Mouse (Mus musculus) bone marrow macrophage, adult 2 months (primary cell): ENCODE results near the gene Papln.

Experiments used
- CTCF ChIP-seq: IDR thresholded peaks from 2 replicates; pipeline ENCODE4 v1.5.1; 2012; ENCODE audit warnings: low read depth, mild to moderate bottlenecking, low read length, moderate library complexity
- POLR2A ChIP-seq: IDR thresholded peaks from 2 replicates; pipeline ENCODE4 v1.6.1; 2012; ENCODE audit warnings: mild to moderate bottlenecking, low read depth, low read length, borderline replicate concordance

DNA sequence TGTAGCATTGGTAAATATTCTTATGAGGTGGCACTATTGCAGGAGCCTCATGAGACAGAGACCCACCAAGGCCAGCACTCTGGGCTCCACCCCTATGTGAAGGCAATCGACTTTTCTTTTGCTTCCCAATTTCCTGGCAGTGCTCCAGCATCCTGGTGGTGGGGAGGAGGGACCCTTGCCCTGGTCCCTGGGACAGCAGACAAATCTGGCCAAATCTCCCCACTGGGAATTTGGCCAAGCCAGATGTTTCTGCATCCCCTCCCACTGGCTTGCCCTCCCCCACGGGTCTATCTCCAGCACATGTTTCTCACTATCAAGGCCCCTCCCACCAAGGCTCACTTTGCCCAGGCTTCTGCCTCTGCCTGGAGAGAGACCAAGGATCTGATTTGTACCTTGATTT, 10.9 kb upstream of the Papln start:
- TF ChIP-seq POLR2A (no peak), CTCF (no peak)
